Mouse (Mus musculus): ENCODE results near the gene Abhd17b.
"Not testable (repeated sequence)": the region's sequence is repeated elsewhere in the genome, so short reads cannot be mapped to it uniquely, and the experiment has no call there.

The Abhd17b gene

GRCm38 (mm10) chr19:21652285-21653171 is 457 bp upstream of the Abhd17b start, which contains the start of gene 1110059E24Rik:
1110059E24Rik (minus strand) TSS chr19:21652976.
- peak; percentile 94 for ATAC-seq (ENCODE audit: low TSS enrichment)

DNA sequence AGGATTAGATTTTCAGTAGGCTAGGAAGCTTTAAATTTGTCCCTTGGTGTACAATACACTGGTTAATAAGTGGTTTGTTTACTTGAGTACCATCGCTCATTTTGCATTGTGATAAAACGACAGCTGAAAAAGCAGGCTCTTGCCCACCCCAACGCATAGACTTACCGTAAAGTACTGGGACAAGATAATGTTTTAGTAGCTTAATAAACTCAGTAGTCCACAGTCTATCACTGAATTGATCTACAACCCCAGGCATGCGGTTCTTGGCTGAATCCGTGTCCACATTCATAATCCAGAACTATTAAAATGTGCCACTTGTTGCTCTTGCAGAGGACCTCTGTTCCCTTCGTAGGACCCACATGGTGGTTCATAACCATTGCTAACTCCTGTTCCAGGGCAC is 1.8 kb downstream of the Abhd17b start:
- no peak for ATAC-seq (ENCODE audit: low TSS enrichment)

GRCm38 (mm10) chr19:21660734-21661133 is 7.7 kb downstream of the Abhd17b start:
- no peak for ATAC-seq (ENCODE audit: low TSS enrichment)

GRCm38 (mm10) chr19:21663756-21664456 is 10.9 kb downstream of the Abhd17b start:
- ATAC-seq (ENCODE audit: low TSS enrichment) = no peak

DNA sequence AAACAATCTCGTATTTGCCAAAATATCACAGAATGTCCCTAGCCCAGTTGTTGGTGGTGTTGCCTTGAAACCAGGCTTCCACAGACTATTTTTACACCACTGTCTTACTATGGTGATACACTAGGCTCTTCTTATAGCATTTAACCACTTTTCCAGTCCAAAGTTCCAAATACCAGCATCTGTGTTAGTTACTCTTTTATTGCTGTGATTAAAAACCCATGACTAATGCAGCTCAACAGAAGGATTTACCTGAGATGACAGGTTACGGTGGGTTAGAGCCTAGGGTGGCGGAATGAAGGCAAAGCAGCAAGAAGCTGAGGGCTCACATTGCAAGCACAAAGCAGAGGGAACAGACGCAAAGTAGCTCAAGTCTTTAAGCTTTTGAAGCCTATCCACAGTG is 16.7 kb downstream of the Abhd17b start:
- ATAC-seq (ENCODE audit: low TSS enrichment) = no peak

DNA sequence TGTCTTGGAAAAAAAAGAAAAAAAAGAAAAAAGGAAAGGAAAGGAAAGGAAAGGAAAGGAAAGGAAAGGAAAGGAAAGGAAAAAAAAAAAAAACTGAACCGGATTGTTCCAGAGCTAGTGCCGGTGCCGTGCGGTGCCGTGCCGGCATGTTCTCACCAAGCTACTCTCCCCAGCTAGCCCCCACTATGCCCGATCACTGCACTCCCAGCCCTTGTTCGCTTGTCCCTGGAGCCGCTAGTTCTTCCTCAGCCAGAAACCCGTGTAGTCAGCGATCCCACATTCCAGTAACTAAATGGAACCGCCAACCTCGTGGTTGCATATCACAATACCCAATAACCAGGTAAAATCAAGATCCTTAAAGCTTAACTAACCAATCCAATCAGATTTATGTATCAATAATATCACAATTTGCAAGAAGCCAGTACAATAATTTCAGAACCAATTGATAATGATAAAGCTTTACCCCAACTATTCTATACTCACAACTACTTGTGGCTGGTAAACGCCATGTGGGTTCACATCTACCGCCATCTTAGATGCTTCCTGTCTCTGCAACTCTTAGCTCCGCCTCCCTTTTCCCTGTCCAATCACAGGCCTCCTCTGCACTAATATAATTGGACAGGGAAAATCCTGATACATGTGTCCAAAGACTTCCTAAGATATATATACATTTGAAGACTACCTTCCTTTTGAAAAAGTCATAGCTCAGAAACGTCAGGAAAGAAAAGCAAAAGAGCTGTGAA is 21.5 kb downstream of the Abhd17b start:
- ATAC-seq (ENCODE audit: low TSS enrichment) = no peak

GRCm38 (mm10) chr19:21680091-21680490 is 27.1 kb downstream of the Abhd17b start:
- ATAC-seq (ENCODE audit: low TSS enrichment) = no peak

GRCm38 (mm10) chr19:21680986-21681385 is 28.0 kb downstream of the Abhd17b start:
- ATAC-seq (ENCODE audit: low TSS enrichment) = peak; percentile 16; the same call in 1 of the 2 replicates

- ATAC-seq (ENCODE audit: low TSS enrichment) = peak; percentile 56; the same call in 1 of the 2 replicates
Measured at GRCm38 (mm10) chr19:21713260-21714031, 60.5 kb downstream of the Abhd17b start.

DNA sequence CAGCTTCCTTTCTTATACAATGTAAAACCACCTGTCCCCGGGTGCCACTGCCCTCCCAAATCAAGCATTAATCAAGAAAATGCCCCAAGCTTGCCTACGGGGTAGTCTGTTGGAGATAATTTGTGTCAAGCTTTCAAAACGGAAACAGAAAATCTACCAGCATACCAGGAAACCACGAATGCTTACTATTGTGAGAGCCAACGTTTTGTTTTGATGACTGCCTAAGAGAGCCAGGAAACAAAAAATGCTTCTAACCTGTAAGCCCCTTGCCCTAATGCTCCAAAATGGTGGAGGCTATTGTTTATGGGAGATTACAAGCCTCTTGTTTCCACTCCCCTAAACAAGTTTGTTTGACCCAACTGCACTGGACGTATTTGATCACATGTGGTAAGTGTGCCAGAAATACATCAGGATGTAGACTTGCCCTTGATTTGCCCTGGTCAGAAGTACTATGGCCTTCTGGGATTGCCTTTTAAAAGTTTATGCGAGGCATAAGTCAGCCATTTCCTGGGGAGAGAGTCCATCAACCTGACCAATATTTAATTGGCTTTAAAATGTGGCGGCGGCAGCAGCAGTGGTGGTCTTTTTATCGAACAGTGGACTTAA is 61.4 kb downstream of the Abhd17b start:
- ATAC-seq (ENCODE audit: low TSS enrichment) = no peak

DNA sequence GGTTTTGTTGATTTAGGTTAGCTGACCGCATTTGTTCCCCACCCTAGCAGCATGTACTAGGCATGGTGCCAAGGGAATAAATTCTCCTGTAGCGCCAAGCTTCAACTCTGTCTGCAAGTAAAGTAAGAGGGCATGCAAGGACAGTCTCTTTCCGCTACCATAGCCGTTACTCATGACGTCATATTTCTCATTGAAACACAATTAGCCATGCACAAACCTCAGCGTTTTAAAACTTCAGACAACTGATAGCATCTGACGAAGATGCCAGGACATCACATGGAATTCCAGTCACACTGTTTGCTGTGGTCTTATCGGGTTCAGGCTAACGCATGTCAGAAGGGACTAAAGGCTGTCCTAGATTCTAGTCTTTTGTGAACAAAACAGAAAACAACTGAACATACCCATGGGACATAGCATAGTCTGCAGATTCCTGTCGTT is 62.0 kb downstream of the Abhd17b start:
- peak; percentile 47 for ATAC-seq (ENCODE audit: low TSS enrichment)

DNA sequence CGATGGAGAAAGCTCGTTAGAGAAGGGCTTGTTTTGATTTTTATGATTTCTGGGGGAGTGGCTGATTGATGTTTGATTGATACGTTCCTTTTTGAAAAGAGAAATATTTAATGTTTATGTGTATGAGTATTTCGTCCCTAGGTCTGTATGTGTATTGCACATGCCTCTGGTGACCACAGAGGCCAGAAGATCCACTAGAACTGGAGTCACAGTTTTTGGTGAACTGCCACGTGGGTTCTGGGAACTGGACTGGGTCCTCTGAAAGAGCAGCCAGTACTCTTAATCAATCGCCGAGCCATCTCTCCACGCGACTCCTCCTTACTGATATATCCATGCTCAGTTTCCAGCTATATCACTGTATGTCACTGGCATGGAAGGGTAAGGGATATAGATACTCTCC is 62.5 kb downstream of the Abhd17b start:
- no peak for ATAC-seq (ENCODE audit: low TSS enrichment)

DNA sequence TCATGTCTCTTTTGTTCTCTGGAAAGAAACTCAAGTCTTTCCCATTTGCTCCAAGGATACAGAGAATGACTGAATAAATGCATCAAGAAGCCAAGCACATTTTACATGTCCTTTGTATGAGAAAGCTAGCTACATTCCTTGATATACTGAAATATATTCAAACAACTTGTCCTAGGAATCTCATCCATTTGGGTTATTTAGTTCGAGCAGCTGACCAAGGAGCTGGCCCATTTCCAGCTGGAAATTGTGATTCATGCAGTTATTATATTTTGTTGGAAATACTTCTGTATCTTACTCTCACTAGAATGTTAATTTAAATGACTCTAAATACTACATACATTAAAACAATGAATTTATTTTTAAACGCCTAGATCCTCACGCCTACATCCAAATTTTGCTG is 63.5 kb downstream of the Abhd17b start:
- no peak for ATAC-seq (ENCODE audit: low TSS enrichment)

DNA sequence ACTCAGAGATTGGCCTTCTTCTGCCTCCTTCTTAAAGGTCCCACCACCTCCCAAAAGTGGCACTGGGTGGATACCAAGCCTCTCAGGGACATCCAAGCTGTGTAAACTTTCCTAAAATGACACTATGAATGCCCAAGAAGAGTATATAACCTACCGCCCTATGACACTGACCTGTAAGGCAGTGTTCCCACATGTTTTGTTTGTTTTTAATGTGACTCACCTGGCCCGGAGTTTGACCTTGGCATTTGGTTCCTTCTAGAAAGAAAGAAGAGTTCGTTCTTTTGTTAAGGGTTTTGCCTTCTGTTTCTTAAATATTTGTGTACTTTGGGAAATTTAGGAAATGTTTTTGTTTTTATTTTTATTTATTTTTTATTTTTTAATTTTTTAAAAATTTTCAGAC is 66.2 kb downstream of the Abhd17b start:
- ATAC-seq (ENCODE audit: low TSS enrichment) = no peak

- no peak for ATAC-seq (ENCODE audit: low TSS enrichment)
Measured at GRCm38 (mm10) chr19:21720950-21721349, 68.0 kb downstream of the Abhd17b start.

GRCm38 (mm10) chr19:21723280-21723679 is 70.3 kb downstream of the Abhd17b start:
- ATAC-seq (ENCODE audit: low TSS enrichment) = not testable (repeated sequence)

DNA sequence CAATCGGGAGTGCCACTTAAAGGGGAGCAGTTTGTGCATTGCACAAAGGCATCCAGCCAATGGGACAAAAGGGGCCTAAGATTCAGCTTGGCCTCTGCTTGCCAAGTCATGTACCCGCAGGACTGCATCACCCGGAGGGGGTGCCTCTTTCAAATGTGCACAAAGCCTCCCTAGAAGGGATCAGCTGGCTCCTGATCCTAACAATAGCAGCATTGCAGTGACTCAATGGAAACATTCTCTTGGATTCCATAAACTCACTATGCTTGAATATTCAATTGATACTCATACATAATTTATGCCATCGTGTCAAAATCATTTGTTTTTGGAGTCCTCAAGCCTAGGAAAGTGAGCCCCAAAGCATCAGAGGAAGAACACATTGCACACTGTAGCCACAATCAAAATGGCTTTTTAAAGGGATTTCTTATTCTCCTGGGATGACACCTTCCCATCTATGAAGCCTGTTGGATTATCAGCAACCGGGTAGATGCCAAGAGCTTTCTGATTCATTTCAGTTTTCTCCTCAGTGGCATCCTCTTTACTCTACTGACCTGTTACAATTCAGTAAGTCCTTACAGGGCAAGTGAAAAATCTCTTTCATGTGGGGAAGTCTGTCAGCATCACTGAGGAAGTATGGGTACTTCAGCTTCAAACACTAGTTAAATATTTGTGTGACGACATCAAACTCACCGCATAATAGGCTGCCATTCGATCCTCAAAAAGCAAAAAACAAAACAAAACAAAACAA is 71.1 kb downstream of the Abhd17b start:
- peak; percentile 95 for ATAC-seq (ENCODE audit: low TSS enrichment)

- ATAC-seq (ENCODE audit: low TSS enrichment) = no peak
Measured at GRCm38 (mm10) chr19:21725168-21725567, 72.2 kb downstream of the Abhd17b start.

DNA sequence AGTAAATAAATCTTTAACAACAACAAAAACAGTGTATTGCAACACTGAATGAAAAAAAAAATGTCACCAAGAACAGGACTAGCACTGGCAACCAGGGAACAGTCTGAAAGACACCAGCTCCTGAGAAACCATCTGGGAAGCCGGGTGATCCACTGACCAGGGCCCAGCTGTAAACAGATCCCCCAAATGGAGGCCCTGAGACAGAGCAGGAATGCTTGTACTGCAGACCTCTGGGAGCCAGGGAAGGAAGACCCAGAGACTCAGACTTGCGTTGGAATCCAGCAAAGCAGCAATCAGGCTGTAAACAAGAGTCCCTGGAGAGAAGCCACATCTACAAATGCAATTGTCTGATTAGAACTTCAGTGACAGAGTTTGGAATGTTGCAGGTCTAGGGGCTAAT is 74.1 kb downstream of the Abhd17b start:
- ATAC-seq (ENCODE audit: low TSS enrichment) = no peak

DNA sequence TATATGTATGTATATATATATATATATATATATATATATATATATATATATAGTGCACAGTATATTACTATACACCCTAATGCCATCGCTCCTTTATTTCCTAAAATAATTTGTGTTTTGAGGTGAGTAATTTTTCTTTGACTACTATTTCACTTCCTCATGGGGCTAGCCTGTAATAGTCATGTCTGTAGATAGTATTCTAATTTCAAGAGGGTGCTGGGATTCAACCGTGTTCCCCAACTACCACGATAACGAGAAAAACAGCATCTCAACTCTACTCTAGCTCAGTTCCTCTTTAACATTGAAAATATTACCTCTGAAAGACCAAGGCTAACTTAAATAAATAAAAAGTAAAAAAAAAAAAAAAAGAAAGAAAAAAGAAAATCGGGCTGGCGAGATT is 75.4 kb downstream of the Abhd17b start:
- no peak for ATAC-seq (ENCODE audit: low TSS enrichment)

All from frontal cortex, adult (tissue).